Mouse (Mus musculus) frontal cortex, adult (tissue): Measurements from ENCODE around the gene Mageb5.
"Not testable (repeated sequence)": the region's sequence is repeated elsewhere in the genome, so short reads cannot be mapped to it uniquely, and the experiment has no call there.

Experiments
- ATAC-seq: cut with Nextera tagmentation; 2 replicates; pipeline ENCODE4 v1.9.2; 2017; ENCODE audit warnings: mild to moderate bottlenecking, moderate library complexity, mixed read lengths; ENCODE audit not compliant: low TSS enrichment

Mageb5 gene

DNA sequence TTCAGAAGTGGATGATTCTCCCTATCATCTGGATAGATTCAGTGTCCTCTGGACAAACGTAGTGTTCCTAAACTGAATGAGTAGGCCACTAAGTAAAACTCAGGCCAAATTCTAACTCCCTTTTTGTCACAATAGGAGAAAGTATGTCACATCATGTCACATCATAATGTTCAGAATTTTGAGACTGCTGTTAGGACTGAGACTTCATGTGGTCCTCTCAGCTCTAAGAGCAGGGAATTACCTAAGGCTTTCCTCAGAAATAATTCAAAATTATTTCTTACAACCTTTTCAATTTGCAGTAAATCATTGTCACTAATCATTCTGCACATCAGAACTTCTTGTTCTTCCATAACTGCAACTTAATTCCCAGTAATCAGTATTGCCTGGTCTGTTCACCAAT lies at the start of gene Mageb5:
Gene Mageb5, minus strand, starts transcription at position 101 of the 400 bp plus-strand sequence.
- not testable (repeated sequence) for ATAC-seq

DNA sequence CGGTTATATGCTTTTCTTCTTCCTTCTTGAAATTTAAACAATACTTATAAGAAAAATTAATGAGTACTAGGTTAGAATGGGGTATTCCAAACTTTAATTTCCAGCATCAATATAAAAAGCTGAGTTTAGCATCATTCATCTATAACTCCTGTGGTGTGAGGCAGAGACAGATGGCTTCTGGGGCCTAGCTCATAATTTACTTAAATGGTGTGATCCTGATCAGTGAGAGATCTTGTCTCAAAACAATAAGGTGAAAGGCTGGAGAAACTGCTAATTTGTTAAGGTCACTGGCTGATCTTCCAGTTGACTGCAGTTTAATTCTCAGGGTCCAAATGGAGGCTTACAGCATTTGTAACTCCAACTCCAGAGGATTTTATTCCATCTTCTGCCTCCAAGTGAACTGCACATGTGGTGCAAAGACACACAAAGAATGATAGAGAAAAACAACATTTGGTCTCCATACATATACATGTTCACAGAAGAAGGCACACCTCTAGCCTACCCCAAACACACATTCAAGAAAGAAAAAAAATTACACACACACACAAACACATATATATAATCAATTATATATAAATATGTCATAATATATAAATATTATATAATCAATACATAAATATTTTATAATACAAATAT lies 23.1 kb downstream of the Mageb5 start:
- not testable (repeated sequence) for ATAC-seq
